Mouse (Mus musculus) cerebellum, adult 9-10 months (tissue): Measurements from ENCODE around the gene 1700020D05Rik.

Experiments used
- DNase-seq: peaks from one replicate; pipeline ENCODE4 v3.0.0; 2022

Gene 1700020D05Rik

DNA sequence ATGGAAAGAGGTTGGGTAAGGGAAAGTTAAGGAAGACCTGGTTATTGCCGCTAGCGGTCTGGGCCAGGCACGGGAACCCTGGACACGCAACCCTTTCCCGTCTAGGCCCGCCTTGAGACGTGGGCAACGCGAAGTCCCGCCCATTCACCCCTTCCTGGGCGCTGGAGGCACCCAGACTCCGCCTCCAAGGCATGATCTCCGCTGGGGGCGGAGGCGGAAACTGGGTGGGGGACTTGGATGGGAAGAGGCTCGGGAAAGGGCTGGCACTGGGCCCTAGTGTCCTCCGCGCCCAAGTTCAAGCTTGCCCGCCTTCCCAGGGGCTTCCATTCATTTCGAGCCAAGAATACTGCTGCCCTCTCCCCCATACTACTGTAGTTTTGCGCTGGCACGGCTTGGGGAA lies 29.9 kb downstream of the 1700020D05Rik start, which contains the start of gene Efemp2:
Gene Efemp2, plus strand, starts transcription at position 235 of the 400 bp plus-strand sequence.
- DNase-seq = peak; percentile 74

DNA sequence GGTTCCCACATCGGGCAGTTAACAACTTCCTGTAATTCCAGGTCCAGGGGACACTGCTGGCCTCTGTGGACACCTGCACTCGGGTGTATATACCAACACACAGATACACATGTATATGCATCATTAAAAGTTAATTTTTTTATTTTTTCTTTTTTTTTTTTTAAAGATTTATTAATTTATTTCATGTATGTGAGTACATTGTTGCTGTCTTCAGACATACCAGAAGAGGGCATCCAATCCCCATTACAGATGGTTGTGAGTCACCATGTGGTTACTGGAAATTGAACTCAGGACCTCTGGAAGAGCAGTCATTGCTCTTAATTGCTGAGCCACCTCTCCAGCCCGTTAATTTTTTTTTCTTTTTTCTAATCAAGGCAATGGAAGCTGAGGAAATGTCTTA lies 30.7 kb downstream of the 1700020D05Rik start:
- DNase-seq = no peak

GRCm38 (mm10) chr19:5471846-5472245 lies 31.7 kb downstream of the 1700020D05Rik start:
- DNase-seq = no peak

- no peak for DNase-seq
These were observed 35.2 kb downstream of the 1700020D05Rik start, which contains the start of gene Ctsw for GRCm38 (mm10) chr19:5468374-5468773. Gene Ctsw (minus strand): TSS chr19:5468507.

DNA sequence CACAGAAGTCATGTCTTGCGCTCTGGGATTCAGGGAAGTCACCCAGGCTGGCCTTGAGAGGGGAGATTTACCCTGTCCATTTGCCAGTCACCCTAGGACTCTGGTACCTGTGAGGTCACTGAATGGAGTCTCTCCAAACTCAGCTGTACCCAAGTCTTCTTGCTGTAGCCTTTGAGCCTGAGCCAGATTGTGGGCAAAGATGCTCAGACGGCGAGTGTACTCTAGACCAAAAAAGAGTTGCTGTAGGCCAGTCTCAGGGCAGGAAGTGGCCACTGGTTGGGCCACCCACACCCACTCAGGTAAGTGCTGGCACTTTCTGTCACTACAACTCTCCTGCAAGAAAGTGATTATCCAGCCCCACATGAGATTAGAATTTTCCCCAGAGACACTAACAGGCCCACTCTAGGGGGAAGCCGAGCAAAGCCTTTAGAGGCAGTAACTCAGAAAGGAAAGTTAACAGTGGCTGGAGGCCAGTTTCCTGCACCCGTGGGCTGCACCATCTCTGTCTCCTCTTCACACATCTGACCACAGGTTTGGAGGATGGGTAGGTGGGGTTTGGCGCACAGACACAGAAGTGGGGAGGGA lies 36.6 kb downstream of the 1700020D05Rik start:
- DNase-seq = no peak

DNA sequence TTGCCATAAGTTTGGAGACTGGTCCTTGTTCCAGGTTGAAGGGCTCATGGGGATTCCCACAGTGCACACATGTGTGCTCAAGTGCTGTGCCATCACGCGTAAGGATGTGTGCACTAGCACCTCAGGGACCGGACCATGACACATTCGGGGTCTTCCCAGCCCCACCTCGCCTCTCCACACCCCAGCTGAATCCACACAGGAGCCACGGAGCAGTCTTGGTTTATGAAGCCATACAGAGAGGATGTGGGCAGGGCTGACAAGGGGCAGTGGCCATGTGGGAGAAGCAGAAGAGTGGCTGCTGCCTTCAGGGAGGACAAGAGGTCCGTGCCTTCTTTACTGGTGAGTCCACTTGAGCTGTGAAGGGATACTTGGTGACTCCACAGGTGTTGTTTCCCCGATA lies 38.5 kb downstream of the 1700020D05Rik start:
- DNase-seq = no peak

DNA sequence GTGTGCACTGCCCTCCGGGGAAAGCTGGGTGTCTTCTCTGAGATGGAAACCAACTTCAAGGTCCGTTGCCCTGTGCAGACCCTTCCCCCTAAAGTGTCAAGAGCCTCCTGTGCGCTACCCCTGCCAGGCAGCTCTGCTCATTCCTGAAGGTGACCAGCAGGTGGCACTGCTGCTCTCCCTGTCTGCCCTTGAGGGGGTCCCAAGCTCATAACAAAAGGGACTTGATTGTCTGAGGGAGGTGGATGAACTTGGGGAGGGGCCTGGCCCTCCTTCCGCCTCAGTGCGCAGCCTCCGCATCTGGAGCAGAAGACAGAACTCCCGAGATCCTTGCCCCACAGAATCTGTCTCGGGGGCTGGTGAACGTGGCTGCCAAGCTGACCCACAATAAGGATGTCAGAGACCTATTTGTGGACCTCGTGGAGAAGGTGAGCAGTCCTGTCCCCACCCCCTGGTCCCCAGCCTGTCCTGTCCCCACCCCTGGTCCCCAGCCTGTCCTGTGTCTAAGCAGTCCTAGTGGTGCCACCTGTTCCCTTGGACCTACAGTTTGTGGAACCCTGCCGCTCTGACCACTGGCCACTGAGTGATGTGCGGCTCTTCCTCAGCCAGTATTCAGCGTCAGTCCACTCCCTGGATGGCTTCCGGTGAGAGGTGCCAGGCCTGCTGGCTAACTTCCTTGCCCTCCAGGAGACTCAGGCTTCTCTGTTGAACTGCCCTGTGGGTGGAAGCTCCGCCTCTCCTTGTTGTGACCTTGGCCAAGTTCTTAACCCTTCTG lies 39.6 kb downstream of the 1700020D05Rik start:
- DNase-seq = peak; percentile 74

GRCm38 (mm10) chr19:5463212-5463611 lies 40.4 kb downstream of the 1700020D05Rik start:
- no peak for DNase-seq

DNA sequence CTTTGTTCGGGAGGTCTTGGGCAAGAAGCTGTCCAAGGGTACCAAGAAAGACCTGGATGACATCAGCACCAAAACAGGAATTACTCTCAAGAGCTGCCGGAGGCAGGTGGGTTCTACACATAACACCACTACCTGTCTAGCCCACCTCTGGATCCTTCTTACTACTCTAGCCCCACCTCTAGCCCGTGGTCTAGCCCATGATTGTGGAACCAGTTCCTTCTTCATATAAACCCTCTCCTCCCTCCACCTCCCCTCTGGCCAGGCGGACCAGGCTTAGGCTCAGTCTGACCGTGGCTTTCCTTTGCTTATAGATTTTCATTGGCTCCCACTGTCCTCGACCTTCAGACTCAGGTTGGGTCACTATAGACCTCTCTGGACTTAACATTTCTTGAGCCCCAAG lies 42.2 kb downstream of the 1700020D05Rik start:
- no peak for DNase-seq

DNA sequence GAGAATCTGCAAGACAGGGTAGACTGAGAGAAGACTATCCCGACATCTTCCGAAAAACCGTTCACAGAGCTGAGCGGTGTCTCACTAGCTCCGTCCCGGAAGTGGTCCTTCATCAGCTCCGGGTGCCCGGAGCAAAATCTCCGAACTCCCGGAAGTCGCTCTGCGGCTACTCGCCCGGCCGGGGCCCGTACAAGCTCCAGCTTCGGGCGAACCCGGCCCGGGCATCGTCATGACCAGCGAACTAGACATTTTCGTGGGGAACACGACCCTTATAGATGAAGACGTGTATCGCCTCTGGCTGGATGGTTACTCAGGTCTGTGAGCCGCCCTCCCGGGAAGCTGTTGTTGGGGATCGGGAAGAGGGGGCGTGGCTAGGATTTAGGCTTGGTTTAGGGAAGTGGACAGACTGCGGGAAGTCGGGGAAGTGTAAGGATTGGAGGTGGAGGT lies 43.1 kb downstream of the 1700020D05Rik start, which contains the start of gene Fibp:
Gene Fibp, plus strand, starts transcription at position 151 of the 447 bp plus-strand sequence.
- DNase-seq = peak; percentile 86

- no peak for DNase-seq
These were observed 43.7 kb downstream of the 1700020D05Rik start for GRCm38 (mm10) chr19:5459896-5460295.

GRCm38 (mm10) chr19:5459019-5459418 lies 44.6 kb downstream of the 1700020D05Rik start:
- peak; percentile 60 for DNase-seq

GRCm38 (mm10) chr19:5457746-5458442 lies 45.7 kb downstream of the 1700020D05Rik start, which contains the start of gene Ccdc85b:
Gene Ccdc85b (minus strand): TSS chr19:5457894.
- peak; percentile 57 for DNase-seq

DNA sequence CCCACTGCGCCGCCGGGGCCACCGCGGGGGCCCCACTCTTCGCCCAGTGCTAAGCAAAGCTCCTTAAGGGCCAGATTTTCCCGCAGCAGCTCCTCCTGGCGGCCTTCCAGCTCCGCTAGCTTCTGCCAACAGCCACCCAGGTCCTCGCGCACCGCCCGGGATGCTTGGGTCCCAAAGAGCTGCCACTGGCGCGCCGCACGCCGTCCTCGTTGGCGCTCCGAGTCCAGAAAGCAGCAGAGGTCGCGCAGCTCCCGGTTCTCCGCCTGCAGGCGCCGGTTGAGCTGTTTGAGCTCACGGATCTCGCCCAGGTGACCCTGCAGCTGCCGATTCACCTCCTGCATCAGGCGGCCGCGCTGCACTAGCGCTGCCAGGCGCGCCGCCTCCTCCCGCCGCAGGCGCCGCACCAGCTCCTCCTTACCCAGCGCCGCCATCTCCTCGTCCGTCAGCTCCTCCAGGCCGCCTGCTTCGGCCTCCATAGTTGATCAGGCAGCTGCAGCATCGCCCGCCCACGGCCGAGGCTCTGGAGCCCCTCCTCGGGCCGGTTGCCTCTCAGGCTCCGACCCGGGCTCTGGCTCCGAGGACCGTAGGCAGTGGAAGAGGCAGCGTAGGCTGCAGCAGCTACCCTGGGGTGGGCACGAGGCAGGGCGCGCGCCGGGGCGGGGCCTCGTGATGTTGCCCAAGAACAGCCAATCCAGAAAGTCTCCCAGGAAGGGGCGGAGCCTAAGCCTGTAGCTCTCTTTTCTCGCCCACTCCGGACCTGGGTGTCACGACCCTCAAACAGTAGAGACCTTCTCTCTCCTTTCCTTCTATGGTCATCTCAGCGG lies 46.5 kb downstream of the 1700020D05Rik start:
- DNase-seq = peak; percentile 98

DNA sequence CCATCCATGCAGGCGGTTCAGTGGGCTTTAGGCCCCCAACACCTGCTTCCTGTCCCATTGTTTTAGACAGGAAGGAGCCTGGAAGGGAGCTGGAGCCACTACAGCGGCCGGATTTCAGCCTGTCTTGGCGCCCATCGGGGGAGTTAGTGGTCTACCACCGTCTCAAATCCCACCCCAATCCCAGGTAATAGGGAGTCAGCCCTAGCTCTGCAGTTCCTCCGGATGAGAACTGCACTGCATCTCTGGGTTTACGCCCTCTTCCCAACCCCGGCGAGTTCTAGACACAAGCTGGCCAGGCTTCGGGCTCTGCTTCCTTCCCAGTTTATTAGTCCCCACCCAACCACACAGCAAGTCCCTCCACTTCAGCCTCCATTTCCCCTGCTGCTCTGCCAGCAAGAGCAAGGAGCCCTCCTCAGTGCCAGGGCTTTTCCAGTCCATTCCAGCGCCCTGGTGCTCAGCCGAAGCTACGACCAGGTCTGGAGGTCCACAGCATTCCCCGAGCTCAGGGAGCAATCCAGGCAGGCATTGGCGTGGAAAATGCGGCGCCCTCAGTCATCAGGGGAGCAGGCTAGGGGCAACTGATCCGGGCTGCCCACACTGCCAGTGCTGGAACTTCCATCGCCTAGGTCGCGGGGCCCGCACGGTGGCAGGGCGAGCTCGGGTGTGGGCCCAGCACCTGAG lies 47.2 kb downstream of the 1700020D05Rik start:
- no peak for DNase-seq

DNA sequence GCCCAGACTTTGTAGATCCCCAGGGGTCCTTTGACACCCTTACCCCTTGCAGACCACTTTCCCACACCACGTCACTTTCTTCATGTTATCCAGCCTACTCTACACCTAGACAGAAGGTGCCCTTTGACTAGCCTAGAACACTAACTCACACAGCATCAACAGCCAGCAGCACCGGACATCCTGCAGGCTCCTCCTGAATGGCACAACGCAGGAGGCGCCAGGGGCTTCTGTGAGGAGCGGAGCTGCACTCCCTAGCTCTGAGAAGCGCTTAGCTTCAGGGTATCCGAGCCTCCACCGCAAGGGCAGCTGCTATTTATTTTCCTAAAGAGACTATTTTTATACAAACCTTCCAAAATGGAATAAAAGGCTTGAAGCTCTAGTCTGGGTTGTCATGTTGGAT lies 48.0 kb downstream of the 1700020D05Rik start:
- DNase-seq = no peak

DNA sequence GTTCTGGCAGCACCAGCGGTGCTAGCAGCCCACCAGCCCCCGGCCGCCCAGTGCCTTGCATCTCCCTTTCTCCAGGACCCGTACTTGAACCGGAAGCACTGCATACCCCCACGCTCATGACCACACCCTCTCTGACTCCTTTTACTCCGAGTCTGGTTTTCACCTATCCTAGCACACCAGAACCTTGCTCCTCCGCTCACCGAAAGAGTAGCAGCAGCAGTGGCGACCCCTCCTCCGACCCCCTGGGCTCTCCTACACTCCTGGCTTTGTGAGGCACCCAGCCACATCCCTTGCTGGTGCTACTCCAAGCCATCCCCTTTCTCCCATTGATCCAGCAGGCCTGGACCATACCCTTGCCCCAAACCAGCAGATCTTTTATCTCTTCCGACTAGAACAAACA lies 48.5 kb downstream of the 1700020D05Rik start:
- peak; percentile 48 for DNase-seq
